Mouse (Mus musculus) CH12.LX (cell line): ENCODE measurements around the gene Awat2.

Experiments
- CHD2 ChIP-seq: IDR thresholded peaks from 2 replicates; pipeline ENCODE4 v1.6.1; 2011; ENCODE audit warnings: low read length, improper control_type of control experiment
- CTCF ChIP-seq, 2 experiments: IDR thresholded peaks in 1 of 2; conservative IDR thresholded peaks in 1 of 2; 2 replicates each; pipeline ENCODE4 v1.5.1; 2011 to 2012; ENCODE audit warnings: low read depth in 2 of 2, low read length in 2 of 2, improper control_type of control experiment in 1 of 2, inconsistent platforms in 1 of 2, mild to moderate bottlenecking in 1 of 2, moderate library complexity in 1 of 2
- POLR2A ChIP-seq: IDR thresholded peaks from 2 replicates; pipeline ENCODE4 v1.6.1; 2011; ENCODE audit warnings: low read depth, mild to moderate bottlenecking, improper control_type of control experiment, low read length

- no peak for TF ChIP-seq CHD2
- no peak for TF ChIP-seq POLR2A
- TF ChIP-seq CTCF (conservative IDR thresholded peaks at IDR 0.05 in 1 of 2, IDR thresholded peaks at IDR 0.05 in 1 of 2; ENCODE audit: low read depth in 2 of 2, low read length in 2 of 2), result no peak
Observed at GRCm38 (mm10) chrX:100356974-100357373, 85.5 kb downstream of the Awat2 start.
